Mouse (Mus musculus) heart, adult 2 months (tissue): ENCODE measurements around the gene Nsmf.

Source experiments
- CTCF ChIP-seq: fragments of 200-600 bp; IDR thresholded peaks from 2 replicates; pipeline ENCODE4 v1.8.1; 2022; ENCODE audit warnings: antibody characterized with exemption, mild to moderate bottlenecking, moderate library complexity
- POLR2A ChIP-seq: fragments of 200-500 bp; IDR thresholded peaks from 2 replicates; pipeline ENCODE4 v1.6.1; 2011; ENCODE audit warnings: mild to moderate bottlenecking, low read depth, low read length, control low read depth; ENCODE audit not compliant: insufficient read depth

DNA sequence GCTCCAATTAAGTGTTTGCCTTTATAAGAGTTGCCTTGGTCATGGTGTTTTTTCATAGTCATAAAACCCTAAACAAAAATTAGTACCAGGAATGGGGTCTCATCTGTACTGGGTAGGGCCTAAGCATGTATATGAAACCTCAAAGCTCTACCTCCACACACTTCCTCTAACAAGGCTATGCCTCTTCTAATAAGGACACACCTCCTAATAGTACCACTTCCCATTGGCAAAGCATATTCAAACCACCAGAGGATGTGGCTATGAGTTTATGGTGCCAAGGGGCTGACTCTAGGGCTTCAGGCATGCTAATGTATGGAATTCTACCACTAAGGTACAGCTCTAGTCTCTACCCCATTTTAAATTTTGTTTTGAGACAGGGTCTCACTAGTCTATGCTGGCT, 11.4 kb downstream of the Nsmf start:
- no peak for TF ChIP-seq POLR2A
- TF ChIP-seq CTCF, result no peak
